Mouse (Mus musculus) kidney, postnatal 4 days (tissue): ENCODE results near the gene Syn3.

Source experiments
- DNase-seq, 2 experiments: peaks; one replicate each; pipeline ENCODE4 v3.0.0; 2021; ENCODE audit warnings: mixed read lengths in 2 of 2

Syn3 gene

DNA sequence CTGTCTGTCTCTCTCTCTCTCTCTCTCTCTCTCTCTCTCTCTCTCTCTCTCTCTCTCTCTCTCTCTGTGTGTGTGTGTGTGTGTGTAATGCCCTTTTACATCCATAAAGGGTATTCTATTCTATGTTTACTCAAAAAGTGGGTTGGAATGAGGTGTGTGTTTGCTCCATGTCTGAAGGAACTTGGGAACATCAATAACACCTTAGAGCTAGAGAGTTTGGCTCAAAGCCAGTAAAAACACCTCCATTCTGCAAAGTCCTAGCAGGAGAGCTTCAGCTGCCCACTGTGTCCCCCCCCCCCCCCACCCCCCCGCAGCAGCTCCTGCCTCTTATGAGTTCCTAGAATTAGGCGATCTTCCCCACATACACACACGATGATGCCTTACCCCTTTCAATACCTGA lies 161.5 kb downstream of the Syn3 start:
- no peak for DNase-seq

- no peak for DNase-seq
Measured at GRCm38 (mm10) chr10:86336506-86336905, 162.2 kb downstream of the Syn3 start.

GRCm38 (mm10) chr10:86334581-86334980 lies 164.1 kb downstream of the Syn3 start:
- peak in 1 of 2 experiments; percentile 36 for DNase-seq

GRCm38 (mm10) chr10:86332942-86333341 lies 165.8 kb downstream of the Syn3 start:
- DNase-seq: no peak

- peak; percentile 60 to 71 for DNase-seq
Measured at GRCm38 (mm10) chr10:86331681-86332281, 166.9 kb downstream of the Syn3 start.

GRCm38 (mm10) chr10:86330993-86331680 lies 167.6 kb downstream of the Syn3 start:
- DNase-seq: no peak

DNA sequence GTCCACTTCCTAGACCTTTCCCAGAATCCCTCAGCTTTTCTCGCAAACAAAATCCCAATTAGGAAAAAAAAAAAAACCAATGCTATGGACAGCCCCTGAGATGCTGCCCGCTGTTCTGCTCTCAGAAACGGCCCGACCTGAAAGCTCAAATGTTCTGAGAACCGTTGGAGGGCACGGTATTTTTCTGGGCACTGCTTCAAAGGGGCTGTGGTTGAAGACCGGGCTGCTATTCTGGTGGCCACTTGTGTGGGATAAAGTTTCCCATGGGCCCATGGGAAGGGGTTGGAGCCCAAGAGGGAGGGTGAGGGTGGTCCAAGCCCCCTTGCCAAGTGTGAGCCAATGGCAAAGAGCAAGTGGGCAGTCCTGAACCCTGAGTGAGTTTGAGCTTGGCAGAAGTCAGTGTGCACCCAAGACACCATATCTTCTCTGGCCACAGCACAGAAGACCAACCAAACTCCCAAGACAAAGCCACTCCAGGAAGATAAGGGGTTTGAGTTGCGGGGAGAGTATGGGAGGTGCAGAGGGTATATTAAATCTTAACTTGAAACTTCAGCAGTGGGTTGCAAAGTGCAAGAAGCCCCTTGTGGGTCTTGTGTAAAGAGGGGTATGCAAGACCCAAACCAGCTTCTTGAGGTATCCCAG lies 169.3 kb downstream of the Syn3 start:
- no peak for DNase-seq

GRCm38 (mm10) chr10:86328691-86329090 lies 170.0 kb downstream of the Syn3 start:
- DNase-seq: no peak

GRCm38 (mm10) chr10:86328143-86328542 lies 170.6 kb downstream of the Syn3 start:
- DNase-seq: no peak

- no peak for DNase-seq
Measured at GRCm38 (mm10) chr10:86325272-86325671, 173.4 kb downstream of the Syn3 start.

DNA sequence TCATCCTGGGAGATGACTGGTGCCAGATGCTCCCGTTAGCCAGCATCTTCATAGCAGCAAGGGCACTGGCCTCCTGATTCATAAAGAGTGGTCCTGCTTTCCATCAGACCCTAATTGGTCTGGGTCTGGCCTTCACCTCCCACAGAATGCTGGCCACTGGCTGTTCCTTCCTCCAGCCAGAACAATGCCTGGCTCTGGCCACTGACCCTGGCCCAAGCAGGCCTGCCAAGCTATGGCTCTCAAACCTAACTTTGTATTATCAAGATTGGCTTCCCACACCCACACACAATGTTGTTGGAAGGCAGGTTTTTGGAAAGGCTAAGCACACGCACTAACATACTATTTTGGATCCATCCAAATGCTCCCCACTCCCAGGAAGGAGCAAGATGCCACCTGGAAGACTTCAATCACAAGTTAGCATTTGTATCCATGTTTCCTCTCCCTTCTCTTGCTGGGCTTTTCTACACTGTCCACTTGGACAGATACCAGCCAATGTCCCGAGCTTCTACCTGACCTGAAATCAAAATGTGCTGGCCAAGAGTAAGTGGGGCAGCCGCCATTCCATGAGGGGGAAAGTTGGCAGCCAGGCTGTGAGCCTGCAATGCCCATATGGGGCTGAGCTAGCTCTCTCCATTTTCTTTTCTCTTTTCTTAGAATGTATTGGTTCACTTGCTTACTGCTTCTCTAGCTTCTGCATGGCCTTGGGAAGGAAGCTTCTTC lies 175.3 kb downstream of the Syn3 start:
- DNase-seq: no peak

DNA sequence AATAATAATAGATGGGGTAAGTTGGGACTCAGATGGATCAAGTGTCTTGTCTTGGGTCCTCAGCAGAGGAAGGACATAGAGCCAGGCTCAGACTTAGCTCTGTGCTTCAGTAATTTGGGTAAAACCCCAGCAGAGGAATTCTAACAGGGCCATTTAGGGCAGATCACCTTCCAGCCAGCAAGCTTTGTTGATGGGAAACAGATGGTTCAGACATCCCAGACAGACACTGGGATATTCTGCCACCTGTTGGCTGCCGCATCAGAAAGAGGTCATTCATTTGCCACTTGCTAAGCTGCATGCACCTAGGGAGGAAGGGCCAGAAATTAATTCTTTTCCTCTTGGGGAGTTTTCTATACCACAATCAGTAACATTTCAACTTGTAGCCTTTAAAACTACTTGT lies 176.7 kb downstream of the Syn3 start:
- DNase-seq: peak in 1 of 2 experiments; percentile 23

- no peak for DNase-seq
Measured at GRCm38 (mm10) chr10:86321194-86321593, 177.5 kb downstream of the Syn3 start.

DNA sequence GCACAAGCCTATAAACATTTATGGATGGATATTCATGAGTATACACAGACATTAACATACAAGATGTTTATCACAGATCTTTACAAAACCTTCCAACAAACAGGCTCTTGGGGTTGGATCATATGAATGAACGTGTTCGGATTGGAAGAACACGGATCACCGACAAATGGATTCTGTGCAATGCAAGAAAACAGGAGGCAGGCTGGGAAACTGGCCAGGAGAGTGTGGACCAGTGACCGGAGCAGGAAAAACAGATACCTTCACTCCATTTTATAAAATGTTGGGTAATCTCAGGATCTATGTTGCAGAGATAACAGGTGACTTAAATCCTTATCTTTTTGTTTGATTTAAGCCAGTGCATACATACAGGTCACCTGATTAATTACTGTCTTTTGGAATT lies 178.5 kb downstream of the Syn3 start:
- DNase-seq: no peak

DNA sequence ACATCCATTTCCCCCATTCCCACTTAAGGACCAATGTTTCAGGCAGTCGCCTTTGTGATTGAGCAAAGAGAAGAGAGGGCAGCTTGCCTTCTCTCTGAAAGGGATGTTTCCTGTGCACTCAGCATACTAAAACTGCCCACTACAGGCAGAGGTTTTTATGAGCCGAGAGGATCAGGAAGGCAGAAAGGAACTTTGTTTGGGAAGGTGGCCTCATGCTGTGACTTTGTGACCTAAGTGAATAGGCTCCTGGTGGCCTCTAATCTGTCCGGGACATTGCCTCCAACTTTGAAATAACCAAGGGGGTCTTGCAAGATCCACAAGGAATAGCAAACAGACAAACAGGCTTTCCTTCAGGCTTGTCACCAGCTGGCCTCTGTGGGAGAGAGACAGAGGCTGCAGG lies 179.2 kb downstream of the Syn3 start:
- DNase-seq: no peak

GRCm38 (mm10) chr10:86318552-86319140 lies 180.1 kb downstream of the Syn3 start:
- DNase-seq: no peak

DNA sequence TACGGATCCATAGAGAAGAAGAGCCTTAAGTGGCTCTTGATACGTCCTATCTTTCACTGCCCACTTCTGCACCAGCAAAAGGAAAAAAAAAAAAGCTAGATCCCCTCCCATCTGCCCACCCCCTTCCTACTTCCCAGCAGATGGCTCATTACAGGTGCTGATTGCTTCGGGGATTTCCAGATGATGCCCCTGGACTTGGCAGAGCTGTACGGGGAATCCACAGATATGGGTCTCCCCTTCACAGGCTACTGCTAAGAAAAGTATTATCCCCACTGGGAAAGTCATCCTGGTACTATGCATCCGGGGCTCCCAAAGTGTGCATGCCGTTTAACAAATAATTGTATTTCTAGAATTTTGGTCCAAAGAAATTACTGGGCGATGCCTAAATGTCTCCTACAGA lies 181.1 kb downstream of the Syn3 start:
- no peak for DNase-seq

GRCm38 (mm10) chr10:86315513-86315912 lies 183.2 kb downstream of the Syn3 start:
- DNase-seq: no peak

DNA sequence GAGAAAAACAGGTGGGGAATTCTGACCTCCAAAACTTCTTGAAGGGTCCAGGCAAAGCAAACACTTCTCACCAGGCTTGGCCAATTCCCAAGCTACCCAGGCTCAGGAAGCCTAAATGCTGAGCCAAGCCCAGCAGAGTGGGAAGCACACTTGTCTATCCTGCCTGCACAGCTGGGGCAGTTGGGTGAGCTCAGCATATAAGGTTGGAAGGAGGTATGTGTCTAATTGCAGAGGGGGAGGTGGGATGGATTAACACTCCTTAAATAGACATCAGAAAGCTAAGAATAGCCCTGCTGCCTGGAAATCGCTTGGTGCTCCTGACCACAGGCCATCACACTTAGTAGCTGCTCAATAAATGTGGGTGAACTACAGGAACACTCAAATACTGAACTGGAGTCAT lies 185.2 kb downstream of the Syn3 start:
- no peak for DNase-seq

GRCm38 (mm10) chr10:86312976-86313375 lies 185.7 kb downstream of the Syn3 start:
- no peak for DNase-seq

- DNase-seq: peak in 1 of 2 experiments; percentile 42
Measured at GRCm38 (mm10) chr10:86310527-86310926, 188.2 kb downstream of the Syn3 start.

DNA sequence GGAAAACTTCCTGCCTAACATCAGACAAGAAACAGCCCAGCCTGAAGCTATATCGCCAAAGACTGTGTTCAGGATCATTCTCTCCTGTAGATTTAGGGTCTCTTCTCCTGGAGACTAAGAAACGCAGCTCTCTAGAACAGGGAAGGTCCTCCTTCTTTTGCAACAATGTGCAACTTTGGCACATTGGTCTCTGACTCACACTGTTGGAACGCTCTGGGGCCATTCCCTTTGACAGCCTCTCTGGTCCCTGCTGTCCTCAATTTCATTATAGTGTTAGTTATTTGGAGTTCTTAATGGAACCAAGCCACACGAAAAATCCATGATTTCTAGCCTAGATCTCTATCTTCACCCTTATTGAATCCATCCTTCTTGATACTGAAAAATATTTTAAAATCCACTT lies 191.5 kb downstream of the Syn3 start:
- no peak for DNase-seq

GRCm38 (mm10) chr10:86304583-86304982 lies 194.1 kb downstream of the Syn3 start:
- DNase-seq: peak in 1 of 2 experiments; percentile 31
